Mouse (Mus musculus): Measurements from ENCODE around the gene Ms4a15. TPM values are rescaled to one million over a fixed set of nuclear protein-coding genes. Genes with fewer than 3 reads are reported as not detected.

Ms4a15 gene
- total RNA-seq (2015) (not detected in 2 replicates), total RNA-seq (2017) (not detected in 2 replicates)

DNA sequence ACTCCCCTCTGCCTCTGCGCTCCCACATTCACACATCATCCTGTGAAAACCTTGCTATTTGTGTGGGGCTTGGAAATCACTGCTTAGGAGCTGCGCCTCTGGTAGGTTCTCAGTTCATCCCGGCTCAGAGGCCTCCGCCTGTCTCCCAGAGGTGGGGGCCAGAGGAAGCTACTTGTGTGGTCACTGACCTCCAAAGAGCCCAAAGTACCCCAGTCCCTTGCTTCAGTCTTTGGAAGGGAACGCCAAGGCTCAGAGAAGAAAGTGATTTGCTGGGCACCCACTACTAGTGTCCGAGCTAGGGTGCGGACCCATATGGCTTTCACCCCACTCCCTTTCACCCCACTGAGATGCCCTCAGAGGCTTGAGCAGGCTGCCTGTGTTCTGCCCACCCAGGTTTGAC, at the start of gene Ms4a15:
Gene Ms4a15, minus strand, starts transcription at position 101 of the 400 bp plus-strand sequence.
- ATAC-seq (replicated peaks; ENCODE audit: poor library complexity), result no peak

DNA sequence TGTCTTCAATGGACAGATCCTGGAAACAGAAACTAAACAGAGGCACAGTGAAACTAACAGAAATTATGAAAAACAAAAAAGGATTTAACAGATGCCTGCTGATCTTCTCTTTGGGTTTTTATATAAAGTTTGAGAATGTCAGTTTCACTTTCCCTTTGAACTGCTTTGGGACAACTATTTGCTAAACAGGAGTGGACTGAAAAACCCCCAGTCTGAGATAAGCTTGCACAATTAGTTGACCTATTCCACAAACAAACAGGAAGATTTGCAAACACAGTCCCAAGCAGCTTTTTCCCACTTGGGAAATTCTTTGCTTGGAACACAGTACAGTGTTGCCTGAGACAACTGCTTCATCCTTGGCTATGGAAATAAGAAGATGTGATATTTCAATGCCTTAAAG, 44.5 kb upstream of the Ms4a15 start:
- ATAC-seq (replicated peaks; ENCODE audit: poor library complexity), result no peak

- no peak for ATAC-seq (replicated peaks; ENCODE audit: poor library complexity)
Measured at GRCm38 (mm10) chr19:11022382-11022781, 29.3 kb upstream of the Ms4a15 start.

DNA sequence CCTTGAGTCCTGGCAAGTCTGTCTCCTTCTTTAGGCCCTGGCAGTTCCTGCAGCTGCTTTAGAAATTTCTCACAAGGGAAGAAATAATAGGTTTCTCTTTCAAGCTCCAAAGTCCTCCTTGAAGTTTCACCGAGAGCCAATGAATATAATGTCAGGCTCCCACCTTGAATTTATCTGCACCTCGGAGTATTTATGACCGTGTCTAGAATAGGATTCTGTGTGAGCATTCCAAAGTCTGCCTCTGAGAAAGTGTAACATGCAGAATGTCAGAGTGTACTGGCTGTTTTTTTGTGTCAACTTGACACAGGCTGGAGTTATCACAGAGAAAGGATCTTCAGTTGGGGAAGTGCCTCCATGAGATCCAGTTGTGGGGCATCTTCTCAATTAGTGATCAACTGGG, 24.8 kb upstream of the Ms4a15 start, which contains the start of gene Ms4a18:
Gene Ms4a18, minus strand, starts transcription at position 141 of the 400 bp plus-strand sequence.
- no peak for ATAC-seq (replicated peaks; ENCODE audit: poor library complexity)

DNA sequence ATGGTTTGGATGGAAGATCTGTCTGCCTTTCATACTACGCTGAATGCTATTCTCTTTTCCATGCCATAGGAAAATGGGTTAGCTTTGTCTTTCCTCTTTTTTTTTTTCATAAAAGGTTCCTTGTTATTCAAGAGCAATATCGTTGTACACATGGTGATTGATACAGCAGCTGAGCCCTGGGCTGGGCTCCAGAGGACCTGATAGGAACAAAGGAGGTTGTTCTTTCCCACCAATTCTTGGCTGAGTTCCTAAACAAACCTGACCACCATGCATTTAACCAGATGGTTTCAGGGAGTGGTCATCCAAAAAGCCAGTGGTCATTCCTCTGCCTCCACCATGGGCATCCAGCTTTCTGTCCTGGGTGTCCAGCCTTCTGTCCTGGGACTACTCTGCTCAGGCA, 24.2 kb upstream of the Ms4a15 start:
- ATAC-seq (replicated peaks; ENCODE audit: poor library complexity), result no peak

DNA sequence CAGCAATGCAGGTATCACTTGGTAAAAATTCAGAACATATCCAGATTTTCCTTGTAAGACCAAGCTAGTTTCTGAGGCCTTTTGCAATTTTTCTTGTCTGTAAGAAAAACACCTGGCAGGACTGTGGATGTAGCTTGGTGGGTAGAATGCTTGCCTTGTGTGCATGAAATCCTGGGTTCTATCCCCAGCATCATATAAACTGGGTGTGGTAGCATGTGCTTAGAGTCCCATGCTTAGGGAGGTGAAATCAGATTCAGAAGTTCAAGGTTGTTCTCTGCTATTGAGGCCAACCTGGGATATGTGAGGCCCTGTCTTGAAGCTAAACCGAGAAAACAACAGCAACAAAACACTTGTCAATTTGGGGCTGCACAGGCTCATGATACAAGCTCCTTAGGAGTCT, 22.9 kb upstream of the Ms4a15 start:
- ATAC-seq (replicated peaks; ENCODE audit: poor library complexity), result no peak

DNA sequence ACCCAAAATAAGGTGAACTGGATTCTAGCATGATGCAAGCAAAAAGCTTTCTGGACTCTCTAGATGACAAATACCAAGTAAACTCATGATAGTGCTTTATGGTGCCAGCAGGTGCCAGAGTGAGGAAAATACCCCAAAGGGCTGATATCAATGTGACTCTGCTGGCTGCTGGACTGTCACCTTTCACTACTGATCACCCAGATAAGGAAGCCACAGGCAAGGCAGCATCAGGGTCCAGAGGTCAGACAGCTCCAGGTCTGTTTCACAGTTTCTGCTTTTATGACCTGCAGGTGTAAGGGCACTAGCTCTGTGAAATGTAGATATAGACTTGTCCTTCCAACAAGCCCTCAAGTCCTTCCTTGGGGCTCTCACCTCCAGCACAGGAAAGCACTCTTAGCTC, 22.4 kb upstream of the Ms4a15 start:
- ATAC-seq (replicated peaks; ENCODE audit: poor library complexity), result no peak

DNA sequence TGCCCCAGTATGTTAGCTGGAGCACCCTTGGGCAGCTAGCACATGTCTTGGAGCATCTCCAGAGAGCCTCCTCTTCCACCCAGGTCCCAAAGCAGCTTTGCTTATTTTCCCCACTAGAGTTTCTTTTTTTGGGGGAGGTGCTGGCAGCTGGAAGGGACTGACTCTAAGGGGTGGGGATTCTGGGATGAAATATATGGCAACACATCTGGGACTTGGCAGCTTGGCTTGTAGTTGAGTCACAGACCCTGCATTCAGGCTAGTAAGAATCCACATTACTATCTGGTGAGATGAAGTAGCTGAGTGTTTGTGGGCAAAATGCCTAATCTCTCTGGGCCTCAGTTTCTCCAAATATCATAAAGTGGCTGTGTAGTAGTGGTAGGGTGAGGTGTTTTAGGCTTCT, 1.1 kb downstream of the Ms4a15 start:
- ATAC-seq (replicated peaks; ENCODE audit: poor library complexity), result no peak

DNA sequence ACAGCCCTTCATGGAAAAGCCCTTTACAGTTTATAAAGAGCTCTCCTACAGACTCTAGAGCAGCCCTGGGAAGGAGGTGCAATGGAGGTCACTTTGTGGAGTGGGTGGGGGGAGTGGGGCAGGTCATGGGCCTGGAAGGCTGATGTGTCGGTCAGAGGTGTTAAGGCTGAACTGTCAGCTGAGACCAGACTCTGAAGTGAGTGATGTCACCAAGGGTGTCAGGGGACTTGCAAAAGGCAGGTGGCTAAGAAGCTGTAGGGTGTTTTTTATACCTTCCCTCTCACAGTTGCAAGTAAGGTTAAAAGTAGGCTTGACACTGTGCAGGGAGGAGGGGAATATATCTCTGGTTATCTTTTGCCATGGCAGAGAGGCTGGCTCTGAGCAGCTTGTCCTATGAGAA, 2.3 kb downstream of the Ms4a15 start:
- no peak for ATAC-seq (replicated peaks; ENCODE audit: poor library complexity)

GRCm38 (mm10) chr19:10988563-10988962, 4.5 kb downstream of the Ms4a15 start:
- ATAC-seq (replicated peaks; ENCODE audit: poor library complexity), result no peak

DNA sequence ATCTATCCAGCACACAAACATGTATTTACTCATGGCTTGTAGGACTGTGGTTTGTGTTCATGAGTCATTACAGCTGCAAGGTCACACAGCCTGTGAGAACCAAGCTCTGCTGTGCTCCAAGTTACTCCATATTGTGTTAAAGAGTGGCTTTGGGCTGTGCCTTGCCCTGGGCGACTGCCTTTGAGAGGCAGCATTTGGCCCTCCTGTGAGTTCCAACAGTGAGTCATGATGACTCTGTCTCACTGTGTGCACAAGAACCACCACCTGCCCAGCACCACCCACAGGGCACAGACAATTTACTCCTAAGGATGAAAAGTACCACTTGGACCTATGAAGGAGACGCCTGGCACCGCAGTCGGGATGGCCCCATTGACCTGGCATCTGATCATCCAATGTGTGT, 7.2 kb downstream of the Ms4a15 start:
- no peak for ATAC-seq (replicated peaks; ENCODE audit: poor library complexity)

GRCm38 (mm10) chr19:10984551-10984950, 8.5 kb downstream of the Ms4a15 start:
- ATAC-seq (replicated peaks; ENCODE audit: poor library complexity), result no peak

DNA sequence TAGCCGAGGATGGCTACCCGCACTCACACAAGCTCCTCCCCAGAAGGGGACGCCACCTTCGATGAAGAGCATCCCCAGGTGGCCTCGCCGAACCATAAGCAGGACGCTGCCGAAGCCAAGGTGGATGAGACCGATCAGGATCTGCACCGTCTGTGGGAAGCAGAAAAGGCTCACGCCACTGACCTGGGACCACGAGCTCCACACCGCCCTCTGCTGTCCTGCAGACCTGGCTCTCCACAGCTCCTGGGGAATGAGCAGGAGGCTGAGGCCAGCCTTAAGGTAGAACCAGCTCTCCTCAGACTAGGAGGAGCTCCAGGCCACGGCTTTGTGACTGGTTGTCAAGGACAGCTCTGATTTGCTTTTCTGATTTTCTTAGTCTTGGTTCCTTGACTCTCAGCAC, 9.9 kb downstream of the Ms4a15 start:
- peak; percentile 55 for ATAC-seq (replicated peaks; ENCODE audit: poor library complexity)

GRCm38 (mm10) chr19:10980210-10980609, 12.8 kb downstream of the Ms4a15 start:
- ATAC-seq (replicated peaks; ENCODE audit: poor library complexity), result no peak

- ATAC-seq (replicated peaks; ENCODE audit: poor library complexity), result peak; percentile 94
Measured at GRCm38 (mm10) chr19:10979184-10980168, 13.6 kb downstream of the Ms4a15 start.

DNA sequence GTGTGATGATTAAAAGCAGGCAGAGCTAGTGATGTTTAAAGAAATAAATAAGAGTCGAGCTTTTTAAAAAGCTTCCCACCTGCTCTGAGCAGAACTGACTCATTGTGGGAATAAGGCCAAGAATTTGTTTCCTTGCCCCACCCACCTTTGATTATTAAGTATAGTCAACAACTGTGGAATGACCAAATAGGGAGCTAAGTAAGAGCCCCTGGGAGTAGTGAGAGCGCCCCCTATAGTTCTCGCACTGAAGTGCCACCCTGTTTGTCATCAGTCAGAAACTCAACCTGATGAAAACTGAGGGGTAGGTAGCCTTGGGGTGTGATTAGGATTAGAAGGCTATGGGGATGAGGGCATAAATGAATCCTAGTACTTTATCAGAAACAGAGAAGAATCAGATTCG, 16.7 kb downstream of the Ms4a15 start:
- no peak for ATAC-seq (replicated peaks; ENCODE audit: poor library complexity)

- ATAC-seq (replicated peaks; ENCODE audit: poor library complexity), result no peak
Measured at GRCm38 (mm10) chr19:10975187-10975586, 17.9 kb downstream of the Ms4a15 start.

DNA sequence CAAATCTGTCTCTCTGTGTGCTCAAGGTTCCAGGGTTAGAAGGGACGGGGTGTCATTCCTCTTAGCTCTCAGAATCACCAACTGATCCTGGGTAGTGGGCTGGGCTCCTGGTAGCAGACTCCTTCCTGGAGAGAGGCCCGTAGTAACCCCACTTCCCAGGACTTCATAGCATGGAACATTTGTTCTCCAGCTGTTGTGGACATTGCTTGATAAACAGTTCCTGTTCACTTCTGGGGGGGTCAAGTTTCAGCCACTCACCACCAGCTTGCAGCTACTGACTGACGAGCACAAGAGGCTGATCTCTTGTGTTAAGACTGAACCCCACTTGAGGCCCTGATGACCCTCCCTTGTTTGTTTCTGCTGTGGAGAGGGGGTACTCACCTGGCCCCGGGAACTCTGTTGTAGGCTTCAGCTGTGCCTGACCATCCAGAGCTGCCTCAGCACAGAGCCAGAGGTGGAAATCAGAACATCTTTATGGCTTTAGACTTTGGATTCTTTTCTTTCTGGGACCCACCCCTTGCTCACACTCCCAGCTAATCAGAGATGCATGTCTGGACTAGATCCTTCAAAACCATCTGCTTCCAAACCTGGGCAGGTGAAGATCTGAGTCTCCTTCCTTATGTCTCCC, 18.7 kb downstream of the Ms4a15 start, which contains the start of gene Ms4a10:
Gene Ms4a10, minus strand, starts transcription at position 433 of the 628 bp plus-strand sequence.
- ATAC-seq (replicated peaks; ENCODE audit: poor library complexity), result no peak

- ATAC-seq (replicated peaks; ENCODE audit: poor library complexity), result no peak
Measured at GRCm38 (mm10) chr19:10973187-10973586, 19.9 kb downstream of the Ms4a15 start.

- no peak for ATAC-seq (replicated peaks; ENCODE audit: poor library complexity)
Measured at GRCm38 (mm10) chr19:10972660-10973059, 20.4 kb downstream of the Ms4a15 start.

- ATAC-seq (replicated peaks; ENCODE audit: poor library complexity), result 0 out of 2 replicates have a peak, but pooled peaks have one; percentile 34
Measured at GRCm38 (mm10) chr19:10970457-10970856, 22.6 kb downstream of the Ms4a15 start.

GRCm38 (mm10) chr19:10968578-10968977, 24.5 kb downstream of the Ms4a15 start:
- no peak for ATAC-seq (replicated peaks; ENCODE audit: poor library complexity)
